Mouse (Mus musculus) splenic B cell, adult 2 months (primary cell): ENCODE data around the gene Cmbl.
A peak's percentile ranks its signal among the peaks of the same experiment; 100 is the strongest.

Source experiments
- DNase-seq: peaks from one replicate; pipeline ENCODE4 v3.0.0-alpha.2; 2011; ENCODE audit warnings: low read depth, low spot score
- H3K27me3 ChIP-seq: 2 replicates; pipeline ENCODE4 v1.6.1; 2012; ENCODE audit warnings: mild to moderate bottlenecking, low read length, moderate library complexity, mixed read lengths; ENCODE audit not compliant: control insufficient read depth, poor library complexity, insufficient read depth, severe bottlenecking
- H3K36me3 ChIP-seq: 2 replicates; pipeline ENCODE4 v1.6.1; 2012; ENCODE audit warnings: mild to moderate bottlenecking, low read length, moderate library complexity, mixed read lengths; ENCODE audit not compliant: control insufficient read depth, poor library complexity, insufficient read depth, severe bottlenecking

The Cmbl gene

GRCm38 (mm10) chr15:31611027-31611426 lies 45.8 kb downstream of the Cmbl start:
- H3K27me3 ChIP-seq: no peaks in the 10 kb centered on the region; the same call in 1 of the 2 replicates
- DNase-seq: peak; percentile 50
- H3K36me3 ChIP-seq: no peaks in the 10 kb centered on the region

DNA sequence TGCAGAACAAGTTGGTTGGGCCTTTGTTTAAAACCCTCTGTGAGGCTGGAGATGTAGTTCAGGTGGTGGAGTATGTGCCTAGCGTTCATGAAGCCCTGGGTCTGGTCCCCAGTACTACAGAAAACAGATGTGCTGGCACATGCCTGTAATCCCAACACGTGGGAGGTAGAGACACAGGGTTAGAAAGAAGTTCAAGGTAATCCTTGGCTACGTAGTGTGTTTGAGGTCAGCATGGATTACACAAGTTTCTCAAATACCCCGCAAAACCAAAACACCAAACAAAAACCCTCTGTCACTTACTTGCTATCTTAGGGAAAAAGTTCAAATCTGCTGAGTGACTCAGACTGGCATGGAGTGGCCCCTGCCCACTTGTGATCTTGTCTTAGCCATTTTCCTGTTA lies 46.8 kb downstream of the Cmbl start:
- Histone ChIP-seq H3K36me3 (no peaks in the 10 kb centered on the region), H3K27me3 (no peaks in the 10 kb centered on the region; the same call in 1 of the 2 replicates)
- DNase-seq: no peak

- no peak for DNase-seq
- Histone ChIP-seq H3K36me3 (no peaks in the 10 kb centered on the region), H3K27me3 (no peaks in the 10 kb centered on the region)
These were observed 48.8 kb downstream of the Cmbl start for GRCm38 (mm10) chr15:31613826-31614453.

DNA sequence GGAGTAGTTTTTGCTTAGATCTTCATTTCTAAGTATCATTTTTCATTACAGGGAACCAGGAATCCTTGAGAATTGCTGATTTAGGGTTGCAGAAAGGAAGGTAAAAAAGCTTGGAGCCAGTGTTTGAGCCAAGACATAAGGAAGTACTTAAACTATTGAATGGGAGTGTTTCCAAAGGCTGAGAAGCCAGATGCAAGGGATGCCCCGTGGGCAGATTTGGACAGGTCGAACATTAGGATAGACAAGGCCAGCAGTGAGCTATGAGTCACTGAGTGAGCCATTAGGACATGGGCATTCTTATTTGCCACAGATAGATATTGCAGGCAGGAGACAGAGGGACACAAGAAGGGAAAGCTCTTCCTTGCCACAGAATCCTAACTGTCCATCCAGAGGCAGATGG lies 49.5 kb downstream of the Cmbl start:
- no peak for DNase-seq
- Histone ChIP-seq H3K36me3 (no peaks in the 10 kb centered on the region), H3K27me3 (no peaks in the 10 kb centered on the region)

- peak; percentile 58 for DNase-seq
- H3K36me3 ChIP-seq: no peaks in the 10 kb centered on the region
- no peaks in the 10 kb centered on the region for H3K27me3 ChIP-seq
These were observed 52.1 kb downstream of the Cmbl start for GRCm38 (mm10) chr15:31617261-31617660.

DNA sequence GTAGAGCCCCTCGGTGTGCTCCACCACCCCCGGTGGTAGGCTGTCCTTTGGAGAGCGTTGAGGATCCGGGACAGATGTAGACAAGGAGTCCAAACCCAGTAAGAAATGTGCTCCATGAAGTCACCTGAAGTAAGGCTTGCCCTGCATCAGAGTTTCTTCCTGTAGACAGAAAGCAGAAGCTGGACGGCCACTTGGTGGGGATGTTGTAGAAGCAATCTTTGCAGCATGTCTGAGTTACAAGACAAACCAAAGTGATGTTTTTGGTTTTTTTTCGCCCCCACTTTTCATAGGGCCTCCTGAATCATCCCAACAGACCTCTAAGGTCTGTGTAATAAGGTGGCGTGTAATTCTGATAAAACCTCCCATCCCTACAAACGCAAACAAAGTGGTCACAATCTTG lies 54.3 kb downstream of the Cmbl start:
- Histone ChIP-seq H3K27me3 (no peaks in the 10 kb centered on the region), H3K36me3 (no peaks in the 10 kb centered on the region)
- peak; percentile 55 for DNase-seq

GRCm38 (mm10) chr15:31627277-31628154 lies 62.3 kb downstream of the Cmbl start:
- no peaks in the 10 kb centered on the region for H3K36me3 ChIP-seq
- no peaks in the 10 kb centered on the region for H3K27me3 ChIP-seq
- DNase-seq: no peak

DNA sequence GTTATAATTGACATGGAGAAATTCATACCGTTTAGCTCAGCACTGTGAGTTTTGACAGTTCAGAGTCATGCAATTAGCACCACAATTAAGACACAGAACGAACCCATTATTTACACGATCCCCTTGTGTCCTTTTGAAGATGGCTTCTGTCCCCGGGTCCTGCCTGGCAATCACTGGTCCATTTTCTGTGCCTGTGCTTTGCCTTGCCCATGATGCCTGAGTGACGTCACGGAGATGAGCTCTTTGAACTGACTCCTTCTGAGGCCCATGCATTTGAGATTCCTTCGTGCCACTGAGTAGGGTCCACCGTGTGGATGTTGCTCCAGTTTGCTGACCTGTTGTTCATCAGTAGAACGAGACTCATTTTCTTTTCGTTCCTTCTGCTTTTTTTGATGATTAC lies 63.0 kb downstream of the Cmbl start:
- H3K36me3 ChIP-seq: no peaks in the 10 kb centered on the region
- H3K27me3 ChIP-seq: no peaks in the 10 kb centered on the region
- no peak for DNase-seq

GRCm38 (mm10) chr15:31629556-31629955 lies 64.4 kb downstream of the Cmbl start:
- DNase-seq: no peak
- Histone ChIP-seq H3K36me3 (no peaks in the 10 kb centered on the region), H3K27me3 (no peaks in the 10 kb centered on the region)

DNA sequence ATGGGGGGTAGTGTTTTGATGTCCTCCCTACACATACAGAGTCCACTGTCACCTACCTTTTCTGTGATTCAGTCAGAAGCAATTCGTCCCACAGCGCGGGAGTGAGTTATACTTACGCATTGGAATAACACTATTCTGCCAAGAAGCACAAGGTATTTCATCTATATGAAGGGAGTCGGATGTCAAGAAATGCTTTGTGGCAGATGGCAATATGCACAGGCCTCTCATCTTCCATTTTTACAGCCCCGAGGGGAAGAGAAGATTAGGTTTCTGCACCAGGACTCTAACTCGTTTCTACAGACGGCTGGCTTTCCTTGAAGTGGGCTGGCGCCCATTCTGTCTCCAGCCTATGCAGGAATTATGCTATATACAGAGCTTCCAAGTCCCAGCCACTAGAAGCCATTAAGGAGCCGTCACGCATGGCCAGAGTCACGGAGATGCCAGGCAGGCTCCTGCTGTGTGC lies 66.2 kb downstream of the Cmbl start:
- DNase-seq: no peak
- H3K36me3 ChIP-seq: no peaks in the 10 kb centered on the region
- no peaks in the 10 kb centered on the region for H3K27me3 ChIP-seq

DNA sequence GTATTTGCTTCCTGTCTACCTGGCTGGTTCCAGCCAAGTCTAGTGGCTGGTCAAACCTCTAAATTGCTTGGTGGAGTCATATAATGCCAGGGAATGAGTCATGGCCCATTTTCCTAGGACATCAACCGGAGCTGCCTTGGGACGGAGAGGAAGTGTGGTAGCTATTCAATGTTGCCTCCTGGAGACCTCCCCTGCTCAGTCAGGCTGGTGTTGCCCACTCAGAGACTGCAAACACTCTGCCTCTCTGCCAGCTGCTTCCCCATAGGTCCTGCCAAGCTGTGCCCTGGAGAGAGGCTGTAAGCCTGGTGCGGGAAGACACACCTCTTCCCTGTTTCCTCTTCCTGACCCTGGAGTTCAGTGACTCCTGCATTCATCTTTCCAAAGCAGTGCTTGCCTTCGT lies 67.3 kb downstream of the Cmbl start:
- no peak for DNase-seq
- Histone ChIP-seq H3K27me3 (no peaks in the 10 kb centered on the region), H3K36me3 (no peaks in the 10 kb centered on the region)

DNA sequence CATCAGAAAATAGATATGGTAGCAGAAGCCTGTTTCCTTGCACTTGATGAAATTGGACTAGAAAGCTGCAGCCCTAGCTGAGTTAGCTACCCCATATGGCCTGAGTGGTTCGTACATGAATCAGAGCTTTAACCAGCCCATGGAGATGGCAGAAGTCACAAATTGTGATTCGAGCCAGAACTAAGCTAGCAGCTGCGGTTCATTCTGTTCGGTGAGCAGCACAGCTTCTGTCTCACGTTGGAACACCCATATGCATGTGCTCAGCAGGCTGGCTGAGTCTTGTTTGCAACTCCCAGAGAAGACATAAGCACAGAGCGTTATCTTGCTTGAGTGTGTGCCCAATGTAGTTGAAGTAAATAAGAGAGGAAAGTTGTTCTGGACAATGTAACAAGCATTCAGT lies 69.4 kb downstream of the Cmbl start:
- Histone ChIP-seq H3K27me3 (no peaks in the 10 kb centered on the region), H3K36me3 (no peaks in the 10 kb centered on the region)
- DNase-seq: no peak

DNA sequence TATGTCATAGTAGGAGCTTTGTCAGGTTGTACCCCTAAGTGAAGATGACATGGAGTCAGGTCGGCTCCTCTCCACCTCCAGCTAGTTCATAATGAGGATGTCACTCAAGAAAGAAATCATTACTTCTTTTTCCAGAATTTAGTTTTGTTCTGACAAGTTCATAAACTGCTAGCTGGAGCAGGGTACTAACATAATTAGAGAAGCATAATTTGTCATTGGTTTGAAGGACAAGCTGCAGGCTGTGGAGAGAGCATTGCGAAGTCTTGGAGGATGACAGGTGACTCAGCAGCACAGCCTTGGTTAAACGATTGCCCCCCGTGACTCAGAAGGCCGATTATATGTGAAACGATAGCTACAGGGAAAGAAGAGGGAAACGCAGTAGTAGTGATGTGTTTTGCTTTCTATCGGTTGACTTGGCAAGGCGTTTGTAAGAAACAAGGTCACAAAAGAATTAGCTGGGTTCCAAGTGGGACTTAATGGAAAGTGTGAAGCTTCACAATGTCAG lies 71.0 kb downstream of the Cmbl start:
- Histone ChIP-seq H3K36me3 (no peaks in the 10 kb centered on the region), H3K27me3 (no peaks in the 10 kb centered on the region)
- no peak for DNase-seq
